Mouse (Mus musculus) layer of hippocampus, adult 9-10 months (tissue): Measurements from ENCODE around the gene Parl.

Experiments
- DNase-seq: peaks from one replicate; pipeline ENCODE4 v3.0.0; 2022; ENCODE audit warnings: low spot score

Gene Parl

DNA sequence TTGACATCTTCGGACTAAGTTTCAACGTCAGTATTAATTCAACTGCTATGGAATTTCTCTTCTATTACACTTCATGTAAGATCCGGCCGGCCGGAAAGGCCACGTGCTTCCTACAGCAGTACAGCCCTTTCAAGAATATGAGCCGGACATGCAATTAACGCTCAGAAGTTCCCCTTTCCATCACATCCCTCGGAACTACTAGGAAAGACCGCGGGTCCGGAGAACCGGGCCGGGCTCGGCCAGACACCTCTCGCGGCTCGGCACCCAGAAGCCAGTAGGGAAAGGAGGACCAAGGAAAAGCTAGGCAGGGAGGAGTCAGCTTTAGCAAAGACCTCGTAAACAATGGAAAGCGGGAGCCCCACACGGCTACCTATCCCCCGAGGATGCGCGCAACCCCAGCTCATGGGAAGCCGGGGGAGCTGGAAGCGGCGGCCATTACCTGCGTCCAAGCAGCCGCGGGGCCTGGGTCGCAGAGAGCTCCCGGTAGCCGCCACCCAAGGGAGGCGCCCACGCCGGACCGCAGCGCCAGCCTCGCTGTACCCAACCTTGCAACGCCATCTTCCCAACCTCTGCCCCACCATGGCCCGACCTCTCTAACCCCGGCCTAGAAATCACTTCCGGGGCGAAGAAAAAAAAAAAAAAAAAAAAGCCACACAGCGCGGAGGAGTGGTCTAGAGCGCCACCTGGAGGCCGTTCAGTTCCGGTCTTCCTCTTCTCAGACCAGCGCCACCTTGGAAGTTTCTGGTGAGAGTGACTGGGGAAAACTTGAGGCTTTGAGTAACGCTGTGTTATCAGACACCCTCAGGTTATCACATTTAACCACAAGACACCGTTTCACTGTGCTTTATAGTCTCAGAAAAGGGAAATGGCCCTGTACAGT, at the start of gene Parl:
Parl (minus strand) TSS at position 618 of the 880 bp plus-strand sequence.
- DNase-seq = peak; percentile 46

GRCm38 (mm10) chr16:20345464-20345863, 43.3 kb upstream of the Parl start:
- no peak for DNase-seq

GRCm38 (mm10) chr16:20338616-20339015, 36.4 kb upstream of the Parl start:
- DNase-seq = peak; percentile 45

- DNase-seq = no peak
These were observed 32.7 kb upstream of the Parl start for GRCm38 (mm10) chr16:20334918-20335317.

- DNase-seq = no peak
These were observed 26.1 kb upstream of the Parl start for GRCm38 (mm10) chr16:20328306-20328705.

- DNase-seq = no peak
These were observed 23.1 kb upstream of the Parl start, which contains the start of gene Cyp2ab1 for GRCm38 (mm10) chr16:20325286-20325685. Cyp2ab1 (minus strand) TSS chr16:20325404.

GRCm38 (mm10) chr16:20323907-20324306, 21.7 kb upstream of the Parl start:
- DNase-seq = no peak

GRCm38 (mm10) chr16:20322274-20322673, 20.1 kb upstream of the Parl start:
- DNase-seq = no peak

DNA sequence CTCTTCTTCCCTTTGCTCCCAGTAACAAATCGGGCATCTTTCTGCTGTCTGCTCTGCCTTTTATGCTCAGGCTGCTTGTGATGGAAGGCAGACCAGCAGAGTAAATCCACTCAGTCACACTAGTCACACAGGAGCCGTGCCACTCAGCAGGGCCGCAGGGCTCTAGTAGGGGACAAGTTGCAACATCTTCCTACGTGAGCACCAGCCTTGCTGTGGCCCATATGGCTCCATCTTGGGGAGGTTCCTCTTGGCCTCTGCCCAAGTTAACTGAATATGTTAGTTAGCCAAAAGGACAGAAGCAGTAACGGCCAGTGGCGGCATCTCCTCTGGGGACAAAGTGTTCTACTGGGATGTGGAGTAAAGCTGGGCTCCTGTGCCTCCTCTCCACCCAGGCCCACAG, 14.6 kb upstream of the Parl start:
- DNase-seq = no peak

DNA sequence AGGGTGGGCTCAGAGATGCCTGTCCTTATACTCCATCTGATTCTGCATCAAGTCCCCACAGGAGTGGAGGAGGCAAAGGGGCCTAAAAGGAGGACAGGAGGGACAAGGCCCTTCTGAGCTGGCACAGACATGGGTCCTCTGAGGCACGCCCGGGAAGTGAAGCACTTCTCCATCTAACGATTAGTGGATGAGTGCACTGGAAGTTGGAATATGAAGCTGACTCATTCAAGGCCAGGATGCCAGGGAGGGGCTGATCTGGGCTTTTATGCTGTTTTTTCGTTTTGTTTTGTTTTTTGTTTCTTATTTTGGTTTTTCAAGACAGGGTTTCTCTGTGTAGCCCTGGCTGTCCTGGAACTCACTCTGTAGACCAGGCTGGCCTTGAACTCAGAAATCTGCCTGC, 13.1 kb upstream of the Parl start:
- DNase-seq = no peak

GRCm38 (mm10) chr16:20312272-20312671, 10.1 kb upstream of the Parl start:
- no peak for DNase-seq

GRCm38 (mm10) chr16:20300076-20300475, 2.1 kb downstream of the Parl start:
- no peak for DNase-seq

- DNase-seq = no peak
These were observed 21.9 kb downstream of the Parl start for GRCm38 (mm10) chr16:20280238-20280637.

- DNase-seq = no peak
These were observed 22.8 kb downstream of the Parl start for GRCm38 (mm10) chr16:20279395-20279794.

DNA sequence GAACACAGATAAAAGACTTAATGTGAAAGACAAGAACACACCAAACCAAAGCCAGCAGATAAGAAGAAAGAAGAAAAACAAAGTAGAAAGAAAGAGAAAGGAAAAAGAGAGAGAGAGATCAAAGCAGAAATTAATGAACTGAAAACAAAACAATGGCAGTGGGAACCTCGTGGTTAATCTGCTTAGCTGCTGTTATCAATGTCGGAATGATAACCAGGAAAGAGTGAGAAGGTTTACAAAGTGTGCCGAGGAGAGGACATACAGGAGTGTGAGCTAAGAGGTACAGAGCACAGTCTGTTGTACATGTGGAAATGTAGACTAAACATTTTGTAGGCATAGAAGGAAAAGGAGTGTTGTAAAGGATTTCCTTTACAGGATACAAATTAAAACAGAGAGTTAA, 29.2 kb downstream of the Parl start:
- no peak for DNase-seq

GRCm38 (mm10) chr16:20271339-20271738, 30.8 kb downstream of the Parl start:
- no peak for DNase-seq

- no peak for DNase-seq
These were observed 37.1 kb downstream of the Parl start for GRCm38 (mm10) chr16:20265089-20265488.

DNA sequence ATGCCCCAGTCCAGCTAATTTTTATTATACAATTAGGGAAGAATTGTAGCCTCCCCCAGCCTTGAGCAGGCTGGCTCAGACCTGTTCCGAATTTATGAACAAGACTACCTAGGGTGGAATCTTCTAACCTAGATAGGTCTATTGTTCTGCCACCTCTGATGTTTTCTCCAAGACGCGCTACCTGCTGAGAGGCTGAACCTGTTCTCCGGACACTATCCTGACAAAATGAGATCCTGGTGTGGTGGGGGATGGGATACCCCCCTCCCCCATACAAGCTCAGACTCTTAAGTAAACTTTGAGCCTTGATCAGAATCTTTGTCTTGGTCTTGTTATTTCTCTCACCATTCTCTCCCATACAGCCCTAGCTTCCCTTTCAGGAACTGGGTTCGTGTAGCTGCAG, 44.3 kb downstream of the Parl start:
- no peak for DNase-seq

DNA sequence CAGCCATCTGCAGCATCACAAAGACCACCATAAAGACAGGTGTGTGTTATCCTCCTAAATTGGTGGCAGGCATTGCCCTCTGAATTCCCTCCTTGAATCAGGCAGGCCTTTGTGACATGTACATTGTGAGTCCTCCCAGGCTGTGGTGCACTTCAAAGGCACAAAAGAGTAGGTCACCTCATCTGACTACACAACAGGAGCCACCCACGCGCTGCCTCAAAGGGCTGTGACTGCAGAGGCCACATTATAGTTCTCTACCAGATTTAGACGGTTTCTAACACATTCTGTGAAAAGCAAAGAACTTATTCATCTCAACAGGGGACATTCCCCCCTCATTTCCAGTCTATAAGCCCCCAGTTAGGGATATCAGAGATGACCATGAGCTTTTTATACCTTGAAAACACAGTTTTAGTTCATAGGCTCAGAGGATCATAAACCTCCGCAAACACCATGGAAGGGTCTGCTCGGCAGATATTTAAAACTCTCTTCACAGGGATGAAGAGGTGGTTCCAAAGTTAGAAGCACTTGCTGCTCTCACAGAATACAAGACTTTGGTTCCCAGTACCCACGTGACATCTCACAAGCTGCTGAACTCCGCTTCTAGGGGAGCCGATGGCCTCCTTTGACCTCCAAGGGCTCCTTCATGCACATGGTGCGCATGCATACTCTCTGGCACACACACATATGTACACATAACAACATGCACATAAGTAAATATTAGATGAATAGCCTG, 53.6 kb downstream of the Parl start:
- DNase-seq = no peak

- DNase-seq = no peak
These were observed 55.1 kb downstream of the Parl start for GRCm38 (mm10) chr16:20247103-20247502.

- DNase-seq = no peak
These were observed 61.4 kb downstream of the Parl start, which contains the start of gene Map6d1 for GRCm38 (mm10) chr16:20240468-20241414. Map6d1 (minus strand) TSS chr16:20241358.

DNA sequence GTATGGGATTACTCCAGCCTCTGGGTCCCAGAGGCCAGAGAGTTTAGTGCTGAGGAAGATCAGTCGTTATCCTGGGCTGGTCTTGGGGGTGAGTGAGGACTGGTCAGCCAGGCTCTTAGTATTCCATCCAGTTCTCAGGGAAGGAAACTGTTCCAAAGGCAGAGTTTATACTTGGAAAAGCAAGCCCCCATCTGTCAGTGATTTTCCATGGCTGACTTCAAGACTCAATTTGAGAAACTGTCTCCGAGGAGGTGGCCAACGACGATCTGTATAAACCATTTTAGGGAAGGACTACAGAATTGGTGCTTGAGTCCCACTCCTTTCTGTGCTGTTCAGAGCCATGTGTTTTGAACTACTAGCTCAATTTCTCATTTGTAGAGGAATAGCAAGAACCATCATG, 63.5 kb downstream of the Parl start:
- DNase-seq = no peak
